Mouse (Mus musculus) thymus, adult 2 months (tissue): ENCODE data around the gene Adcy10.

Experiments
- CTCF ChIP-seq: fragments of 200-500 bp; IDR thresholded peaks from 2 replicates; pipeline ENCODE4 v1.5.1; 2012; ENCODE audit warnings: mild to moderate bottlenecking, control low read depth, low read length, moderate library complexity, borderline replicate concordance; ENCODE audit not compliant: control insufficient read depth, poor library complexity, insufficient read depth; ENCODE audit errors: extremely low read depth
- POLR2A ChIP-seq: fragments of 200-500 bp; IDR thresholded peaks from 2 replicates; pipeline ENCODE4 v1.6.1; 2012; ENCODE audit warnings: mild to moderate bottlenecking, low read length, control low read depth, moderate library complexity; ENCODE audit not compliant: control insufficient read depth, poor library complexity, insufficient read depth; ENCODE audit errors: extremely low read depth

GRCm38 (mm10) chr1:165471490-165471889 lies 13.5 kb upstream of the Adcy10 start:
- TF ChIP-seq CTCF, result no peak
- no peak for TF ChIP-seq POLR2A
